Mouse (Mus musculus): Measurements from ENCODE around the gene Dna2.
"Not testable (repeated sequence)": the region's sequence is repeated elsewhere in the genome, so short reads cannot be mapped to it uniquely, and the experiment has no call there.

Dna2 gene

GRCm38 (mm10) chr10:62946738-62947471, at the start of gene Dna2:
Dna2 (plus strand) TSS chr10:62947026.
- peak; percentile 73 for DNase-seq (ENCODE audit: low spot score)

DNA sequence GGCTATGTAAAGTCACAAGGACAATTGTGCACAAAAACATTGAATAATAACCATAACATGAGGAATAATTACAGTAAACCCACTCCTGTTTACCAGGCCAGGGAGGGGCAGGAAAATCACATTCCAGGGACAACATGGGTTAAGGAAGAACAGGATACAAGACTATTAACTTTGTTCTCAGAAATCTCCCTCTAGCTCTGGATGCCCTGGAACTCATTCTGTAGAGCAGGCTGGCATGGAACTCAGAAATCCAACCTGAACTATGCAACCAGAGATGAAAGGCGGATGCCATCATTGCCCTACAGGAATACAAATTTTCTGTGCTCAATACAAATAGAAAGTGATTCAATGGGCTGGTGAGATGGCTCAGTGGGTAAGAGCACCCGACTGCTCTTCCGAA, 49.4 kb upstream of the Dna2 start:
- no peak for DNase-seq (ENCODE audit: low spot score)

DNA sequence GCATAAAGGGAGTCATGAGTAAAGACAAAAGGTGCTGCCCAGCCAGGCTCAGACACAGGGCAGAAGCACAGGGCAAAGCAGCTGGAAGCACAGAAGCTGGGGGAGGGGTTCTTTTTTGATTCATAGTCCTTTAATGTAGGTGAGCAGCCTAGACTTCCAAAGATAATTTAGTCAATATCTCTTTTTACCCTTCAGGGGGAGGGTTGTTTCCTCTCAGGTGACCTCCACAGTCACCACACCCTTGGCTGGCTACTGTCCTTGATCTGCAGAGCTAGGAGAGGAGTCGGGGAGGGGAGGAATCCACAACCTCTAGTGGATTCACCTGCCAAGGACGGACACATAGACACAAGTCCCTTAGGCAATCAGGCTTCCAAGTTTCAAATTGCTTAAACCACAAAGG, 48.8 kb upstream of the Dna2 start:
- no peak for DNase-seq (ENCODE audit: low spot score)

DNA sequence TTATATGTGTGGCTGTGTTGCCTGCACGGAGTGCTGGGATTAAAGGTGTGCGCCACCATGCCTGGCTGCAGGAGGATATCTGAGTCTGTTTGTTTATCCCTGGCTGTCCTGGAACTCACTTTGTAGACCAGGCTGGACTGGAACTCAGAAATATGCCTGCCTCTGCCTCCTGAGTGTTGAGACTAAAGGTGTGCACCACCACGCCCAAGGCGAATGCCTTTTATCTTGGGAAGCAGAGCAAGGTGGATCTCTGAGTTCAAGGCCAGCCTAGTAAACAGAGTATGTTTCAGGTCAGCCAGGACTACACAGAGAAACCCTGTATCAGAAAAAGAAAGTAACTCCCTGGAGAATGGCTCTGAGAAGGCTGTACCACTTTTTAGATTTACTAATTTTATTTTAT, 46.7 kb upstream of the Dna2 start:
- DNase-seq (ENCODE audit: low spot score) = no peak

GRCm38 (mm10) chr10:62901826-62902225, 45.0 kb upstream of the Dna2 start:
- DNase-seq (ENCODE audit: low spot score) = no peak

DNA sequence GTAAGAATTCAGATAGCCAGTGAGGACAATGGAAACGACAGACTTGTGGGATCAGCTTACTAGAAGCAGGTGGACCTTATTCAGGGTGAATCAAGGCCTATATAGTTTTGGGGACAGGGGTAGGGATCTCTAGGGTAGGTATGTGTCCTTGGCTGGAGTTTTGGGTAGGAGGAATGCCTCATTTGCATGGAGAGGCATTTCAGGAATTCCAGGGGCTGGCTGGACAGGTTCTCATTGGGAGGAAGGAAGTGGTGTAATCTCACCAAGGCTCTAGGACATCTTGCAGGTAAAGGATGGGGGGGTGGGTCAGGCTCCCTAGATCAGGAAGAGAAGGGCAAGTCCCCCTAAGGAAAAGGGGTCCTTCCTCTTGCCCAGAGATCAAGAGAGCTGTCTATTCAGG, 44.0 kb upstream of the Dna2 start:
- no peak for DNase-seq (ENCODE audit: low spot score)

DNA sequence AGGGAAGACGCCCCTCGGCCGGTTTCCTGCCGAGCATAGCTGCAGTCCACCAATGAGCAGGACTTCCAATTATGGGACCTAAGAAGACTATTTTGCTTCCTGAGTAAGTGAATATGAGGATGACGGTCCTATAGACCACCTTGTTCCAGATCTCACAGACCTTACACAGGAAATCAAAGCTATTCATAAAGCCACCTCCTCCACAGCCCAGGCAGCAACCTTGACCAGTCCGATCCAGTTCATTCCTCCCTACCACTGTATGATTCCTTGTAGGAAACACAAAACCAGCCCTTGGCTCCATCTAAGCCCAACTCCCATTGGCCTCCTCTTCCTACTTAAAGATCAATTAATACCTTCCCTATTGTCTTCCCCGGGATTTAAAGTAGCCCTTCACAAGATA, 40.5 kb upstream of the Dna2 start:
- no peak for DNase-seq (ENCODE audit: low spot score)

DNA sequence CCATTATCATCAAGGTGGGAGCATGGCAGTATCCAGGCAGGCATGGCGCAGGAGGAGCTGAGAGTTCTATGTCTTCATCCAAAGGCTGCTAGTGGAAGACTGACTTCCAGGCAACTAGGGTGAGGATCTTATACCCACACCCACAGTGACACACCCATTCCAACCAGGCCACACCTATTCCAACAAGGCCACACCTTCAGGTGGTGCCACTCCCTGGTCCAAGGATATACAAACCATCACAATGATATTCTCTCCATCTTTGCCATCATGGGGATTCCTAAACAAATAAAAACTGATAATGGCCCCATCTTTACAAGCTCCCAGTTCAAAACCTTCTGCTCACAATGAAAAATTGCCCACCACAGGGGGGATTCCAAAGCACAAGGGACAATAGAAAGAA, 37.9 kb upstream of the Dna2 start, which contains the start of gene Tet1:
Gene Tet1 (minus strand): TSS at position 101 of the 400 bp plus-strand sequence.
- DNase-seq (ENCODE audit: low spot score) = not testable (repeated sequence)

DNA sequence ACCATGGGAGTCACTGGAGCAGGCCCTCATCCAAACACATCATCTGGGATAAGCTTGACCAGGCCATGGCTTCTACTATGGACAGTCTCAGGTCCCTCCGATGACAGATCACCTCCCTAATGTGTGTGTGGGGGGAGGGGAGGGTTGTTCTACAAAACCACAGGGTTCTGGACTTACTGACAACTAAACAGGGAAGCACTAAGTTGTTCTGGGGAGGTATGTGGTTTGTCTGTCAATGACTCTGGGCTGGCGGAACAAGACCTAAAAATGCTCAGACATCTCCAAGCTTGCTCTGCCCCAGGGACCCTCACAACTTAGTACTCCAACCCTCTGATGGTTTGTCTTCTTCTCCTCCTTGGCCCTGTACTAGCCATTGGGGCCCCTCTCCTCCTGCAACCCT, 35.7 kb upstream of the Dna2 start:
- no peak for DNase-seq (ENCODE audit: low spot score)

- DNase-seq (ENCODE audit: low spot score) = no peak
These were observed 27.8 kb upstream of the Dna2 start for GRCm38 (mm10) chr10:62918985-62919384.

- DNase-seq (ENCODE audit: low spot score) = peak; percentile 86
These were observed 26.7 kb upstream of the Dna2 start, which contains the start of gene Slc25a16 for GRCm38 (mm10) chr10:62919925-62920765. Slc25a16 (plus strand) TSS chr10:62920633.

DNA sequence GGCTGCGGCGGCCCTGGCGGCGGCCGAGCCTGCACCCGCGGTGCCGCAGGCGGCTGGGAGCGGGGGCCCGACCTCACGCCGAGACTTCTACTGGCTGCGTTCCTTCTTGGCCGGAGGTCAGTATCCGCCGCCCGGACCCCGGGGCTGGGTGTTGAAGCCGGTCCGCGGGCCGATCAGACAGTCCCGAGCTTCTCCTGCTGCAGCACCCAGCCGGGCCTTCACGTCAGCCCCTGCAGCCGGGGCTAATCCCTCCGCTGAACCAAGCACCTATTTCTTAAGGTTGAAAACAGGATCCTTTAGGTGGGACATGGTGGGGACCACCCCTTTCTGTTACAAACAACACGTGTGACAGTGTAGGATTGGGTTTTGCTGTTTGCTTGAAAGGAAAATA, 26.1 kb upstream of the Dna2 start:
- DNase-seq (ENCODE audit: low spot score) = no peak

GRCm38 (mm10) chr10:62924096-62924635, 22.7 kb upstream of the Dna2 start:
- DNase-seq (ENCODE audit: low spot score) = no peak

DNA sequence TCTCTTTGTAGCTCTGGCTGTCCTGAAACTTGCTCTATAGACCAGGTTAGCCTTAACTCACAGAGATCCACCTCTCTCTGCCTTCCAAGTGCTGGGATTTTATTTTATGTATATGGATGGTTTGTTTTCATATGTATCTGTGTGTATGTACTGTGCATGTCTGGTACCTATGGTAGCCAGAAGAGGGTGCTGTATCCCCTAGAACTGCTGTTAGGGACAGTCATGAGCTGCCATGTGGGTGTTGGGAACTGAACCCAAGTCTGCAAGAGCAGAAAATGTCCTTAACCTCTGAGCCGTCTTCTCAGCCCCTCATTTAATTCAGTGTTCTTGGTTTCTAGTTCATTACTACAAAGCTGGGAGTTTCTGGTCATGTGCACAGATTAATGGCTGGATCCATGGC, 14.4 kb upstream of the Dna2 start:
- DNase-seq (ENCODE audit: low spot score) = no peak

GRCm38 (mm10) chr10:62944975-62945580, 1.7 kb upstream of the Dna2 start:
- peak; percentile 22 for DNase-seq (ENCODE audit: low spot score)

DNA sequence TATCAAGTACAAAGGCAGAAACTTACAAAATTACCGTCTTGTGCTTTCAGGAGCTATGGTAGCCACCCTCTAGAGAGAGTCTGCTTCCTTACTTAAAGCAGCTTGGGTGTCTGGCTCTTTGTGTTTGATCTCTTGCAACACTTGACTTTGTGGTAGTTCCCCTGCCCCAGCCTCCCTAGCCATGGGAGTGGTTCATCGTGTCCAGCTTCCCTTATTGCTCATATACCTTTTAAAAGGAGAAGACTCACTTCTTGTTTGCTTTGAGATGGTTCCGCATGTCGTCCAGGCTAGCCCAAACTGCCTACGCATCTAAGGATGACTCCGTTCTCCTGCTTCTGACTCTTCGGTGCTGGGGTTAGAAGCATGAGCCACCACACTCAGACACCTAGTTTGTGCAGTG, 1.7 kb downstream of the Dna2 start:
- DNase-seq (ENCODE audit: low spot score) = no peak

DNA sequence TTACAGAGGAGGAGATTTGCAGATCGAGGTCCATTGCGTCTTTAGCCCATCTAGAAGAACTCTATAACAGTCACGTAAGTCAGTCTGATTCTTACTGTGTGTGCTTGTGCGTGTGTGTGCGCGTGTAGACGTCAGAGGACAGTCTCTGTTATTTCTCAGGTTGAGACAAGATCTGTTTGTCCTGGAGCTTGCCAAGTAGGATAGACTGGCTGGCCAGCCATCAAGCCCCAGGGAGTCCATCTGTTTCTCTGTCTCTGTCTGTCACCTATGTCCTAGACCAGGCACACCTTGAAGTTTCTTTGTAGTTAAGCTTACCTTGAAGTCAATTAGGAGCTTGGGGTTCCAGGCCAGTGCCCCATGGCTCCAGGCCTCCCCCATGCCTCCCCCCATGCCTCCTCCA, 17.1 kb downstream of the Dna2 start:
- no peak for DNase-seq (ENCODE audit: low spot score)

- no peak for DNase-seq (ENCODE audit: low spot score)
These were observed 19.0 kb downstream of the Dna2 start for GRCm38 (mm10) chr10:62965796-62966195.

DNA sequence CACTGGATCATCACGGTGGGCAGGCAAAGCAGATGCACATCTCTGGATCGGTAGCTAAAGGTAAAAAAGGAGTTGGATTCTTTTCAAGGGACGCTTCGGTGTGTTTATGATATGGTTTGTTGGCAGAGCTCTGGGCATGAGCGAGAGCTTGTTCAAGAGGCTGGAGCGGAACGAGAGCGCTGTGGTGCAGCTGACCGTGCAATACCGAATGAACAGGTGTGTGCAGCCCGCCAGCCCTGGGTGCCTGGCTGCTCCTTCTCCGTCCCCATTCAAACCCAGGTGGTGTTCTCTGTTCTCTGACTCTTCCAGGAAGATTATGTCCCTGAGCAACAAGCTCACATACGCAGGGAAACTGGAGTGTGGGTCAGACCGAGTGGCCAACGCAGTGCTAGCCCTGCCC, 19.5 kb downstream of the Dna2 start:
- DNase-seq (ENCODE audit: low spot score) = no peak

- peak; percentile 34 for DNase-seq (ENCODE audit: low spot score)
These were observed 25.0 kb downstream of the Dna2 start for GRCm38 (mm10) chr10:62971821-62972220.

- no peak for DNase-seq (ENCODE audit: low spot score)
These were observed 32.8 kb downstream of the Dna2 start for GRCm38 (mm10) chr10:62979667-62980038.

Data from spleen, adult 12 weeks (tissue).